Mouse (Mus musculus) 416B (cell line): ENCODE data around the gene Stox2.
"Not testable (repeated sequence)": the region's sequence is repeated elsewhere in the genome, so short reads cannot be mapped to it uniquely, and the experiment has no call there.

Experiments used
- DNase-seq: peaks from one replicate; pipeline ENCODE4 v3.0.0; 2011; ENCODE audit warnings: low read depth

Stox2 gene

DNA sequence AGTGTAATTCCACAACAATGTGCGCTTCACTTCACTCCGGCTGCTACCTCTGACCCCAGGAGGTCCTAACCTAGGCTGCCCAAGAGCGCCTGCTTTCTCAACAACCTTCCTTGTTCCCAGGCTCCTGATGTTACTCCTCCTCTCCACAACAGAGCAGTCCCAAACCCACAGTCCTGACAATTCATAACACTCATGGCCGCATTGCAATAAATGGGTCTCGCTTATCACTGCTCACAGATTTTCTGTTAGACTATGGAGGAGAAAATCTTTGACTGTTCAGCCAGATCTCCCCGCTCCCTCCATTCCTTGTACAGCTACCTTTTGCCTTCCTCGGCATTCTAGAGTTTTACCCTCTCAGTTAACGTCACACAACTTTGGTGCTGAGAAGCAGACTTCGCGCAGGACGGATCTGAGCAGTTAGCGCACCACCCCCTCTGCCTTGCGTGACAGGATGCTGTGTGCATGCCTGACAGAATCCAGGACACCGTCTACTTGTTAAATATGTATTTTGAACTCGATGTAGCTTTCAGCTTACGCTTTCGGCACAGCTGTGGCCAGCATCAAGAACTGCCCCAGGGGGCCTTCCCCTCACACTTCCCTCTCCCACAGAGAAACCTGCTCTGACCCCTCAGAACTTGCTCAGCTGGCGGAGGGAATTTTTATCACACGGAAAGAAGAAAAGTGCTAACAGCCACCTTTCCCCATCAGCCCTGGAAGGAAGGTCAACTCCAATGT is at the start of gene Stox2:
Stox2 (minus strand) TSS at position 51 of the 735 bp plus-strand sequence.
- no peak for DNase-seq

DNA sequence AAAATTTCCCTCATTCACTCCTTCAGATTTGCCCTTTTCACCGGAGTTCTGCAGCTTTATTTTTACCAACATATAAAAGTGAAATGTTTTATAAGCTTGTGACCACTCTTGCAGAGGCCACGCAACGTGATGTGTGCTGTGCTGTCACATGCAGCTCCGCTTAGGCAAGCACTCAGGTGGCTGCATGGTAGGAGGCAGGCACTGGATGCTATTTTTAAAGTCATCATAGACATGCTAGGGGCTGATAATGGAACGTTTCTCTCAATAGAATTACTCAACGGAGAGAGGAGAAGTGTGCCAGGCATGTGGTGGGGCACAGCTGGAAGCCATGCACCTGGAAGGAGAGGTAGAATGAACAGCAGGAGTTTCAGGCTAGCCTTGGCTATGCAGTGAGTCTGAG is 49.3 kb upstream of the Stox2 start:
- DNase-seq, result no peak

DNA sequence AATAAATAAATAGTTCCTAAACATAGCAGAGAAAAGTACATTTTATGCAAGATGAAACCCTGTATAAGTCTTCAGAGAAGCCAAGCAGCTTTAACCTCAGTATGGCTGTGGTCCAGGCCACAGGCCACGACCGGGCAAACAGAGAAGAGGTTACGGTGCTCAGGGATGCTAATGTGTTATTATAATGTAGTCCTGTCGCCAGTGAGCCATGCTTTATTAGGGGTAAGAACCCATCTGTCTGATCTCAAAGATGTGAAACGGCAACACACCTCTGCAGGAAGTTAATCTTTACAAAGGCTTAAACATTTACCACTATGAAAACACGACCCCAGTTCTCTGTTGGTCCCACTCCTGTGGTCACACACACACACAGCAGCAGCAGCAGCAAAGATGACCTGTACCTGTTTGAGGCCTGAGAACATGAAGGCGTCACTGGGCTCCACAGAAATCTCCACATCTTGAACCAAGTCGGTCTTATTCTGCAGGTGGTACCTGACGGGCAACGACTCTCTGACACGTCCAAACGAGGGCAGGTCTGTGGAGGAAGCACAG is 48.5 kb upstream of the Stox2 start:
- no peak for DNase-seq

DNA sequence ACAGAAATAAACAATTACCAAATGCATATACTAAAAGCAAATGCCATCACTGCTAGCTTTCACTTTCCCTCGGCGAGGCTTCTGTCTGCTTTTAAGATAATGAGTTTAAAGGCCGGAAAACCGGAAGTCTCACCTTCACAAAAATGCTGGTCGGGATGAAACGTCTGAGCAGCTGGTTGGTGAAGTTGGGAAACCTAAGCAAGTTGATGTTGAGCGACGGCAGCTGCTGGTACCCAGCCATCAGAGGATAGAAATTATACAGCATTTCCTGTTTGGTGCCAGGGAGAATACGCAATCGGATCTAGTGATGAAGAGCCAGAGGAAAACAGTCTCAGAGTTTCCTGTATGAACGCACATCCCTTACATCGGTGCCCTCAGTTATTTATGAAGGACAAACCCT is 46.9 kb upstream of the Stox2 start:
- DNase-seq, result no peak

DNA sequence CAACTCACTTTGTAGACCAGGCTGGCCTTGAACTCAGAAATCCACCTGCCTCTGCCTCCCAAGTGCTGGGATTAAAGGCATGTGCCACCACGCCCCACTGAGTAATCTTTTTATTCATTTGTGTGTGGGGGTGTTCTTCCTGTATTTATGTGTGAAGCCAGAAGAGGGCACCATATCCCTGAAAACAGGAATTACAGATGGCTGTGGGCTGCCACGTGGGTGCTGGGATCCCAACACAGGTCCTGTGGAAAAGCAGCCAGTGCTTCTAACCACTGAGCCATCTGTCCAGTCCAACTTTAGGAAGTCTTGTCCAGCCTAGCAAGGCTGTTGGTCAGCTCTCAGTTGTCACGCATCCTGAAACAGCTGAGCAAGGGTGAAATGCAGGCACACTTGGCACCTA is 41.1 kb upstream of the Stox2 start:
- no peak for DNase-seq

DNA sequence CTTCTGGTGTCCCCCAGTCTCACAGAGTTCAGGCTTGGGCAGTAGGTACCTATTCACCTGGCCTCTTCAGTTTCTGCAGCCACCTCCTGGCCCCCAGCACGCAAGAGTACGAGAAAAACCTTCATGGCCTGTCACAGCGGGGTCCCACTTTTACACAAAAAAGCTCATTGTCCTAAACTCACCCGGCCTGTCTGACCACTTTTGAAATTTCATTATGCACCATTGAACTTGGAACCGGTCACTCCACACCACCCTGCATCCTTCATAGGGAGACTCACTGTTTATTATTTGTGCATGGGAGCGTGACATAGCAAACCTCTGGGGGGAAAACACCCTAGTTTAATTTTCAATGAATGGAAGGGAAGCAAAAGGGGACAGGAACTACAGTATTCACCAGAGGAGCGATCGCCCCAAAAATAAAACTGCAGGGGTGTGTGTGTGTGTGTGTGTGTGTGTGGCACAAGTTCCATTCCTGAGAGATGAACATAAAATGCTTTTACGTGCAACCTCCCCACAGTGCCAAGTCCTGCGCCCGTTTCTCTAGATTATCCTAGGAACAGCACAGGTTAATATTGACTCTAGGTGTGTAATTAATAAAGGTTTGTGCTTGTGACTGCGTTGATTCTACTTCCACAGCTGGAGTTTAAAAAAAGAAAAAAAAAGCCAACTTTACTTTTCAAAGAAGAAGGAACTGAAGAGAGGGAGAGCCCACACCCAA is 36.4 kb upstream of the Stox2 start:
- DNase-seq, result no peak

DNA sequence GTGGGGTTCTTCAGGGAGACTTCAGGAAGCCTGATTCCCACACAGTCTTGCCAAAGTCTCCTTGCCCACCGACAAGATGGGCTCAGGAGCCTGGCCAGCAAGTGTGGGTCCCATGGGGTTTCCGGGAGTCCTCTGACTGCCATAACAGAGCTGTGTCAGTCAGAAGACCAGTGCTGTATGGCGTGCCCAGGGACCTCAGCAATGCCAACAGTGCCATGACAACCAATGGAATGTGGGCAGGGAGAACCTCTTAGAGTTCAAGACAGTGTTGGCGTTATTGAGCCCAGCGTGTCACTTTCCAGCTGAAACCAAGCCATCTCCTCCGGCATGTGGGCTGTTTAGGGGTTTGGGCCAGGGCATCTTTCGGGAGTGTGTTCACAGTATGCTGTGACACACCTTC is 33.9 kb upstream of the Stox2 start:
- no peak for DNase-seq

DNA sequence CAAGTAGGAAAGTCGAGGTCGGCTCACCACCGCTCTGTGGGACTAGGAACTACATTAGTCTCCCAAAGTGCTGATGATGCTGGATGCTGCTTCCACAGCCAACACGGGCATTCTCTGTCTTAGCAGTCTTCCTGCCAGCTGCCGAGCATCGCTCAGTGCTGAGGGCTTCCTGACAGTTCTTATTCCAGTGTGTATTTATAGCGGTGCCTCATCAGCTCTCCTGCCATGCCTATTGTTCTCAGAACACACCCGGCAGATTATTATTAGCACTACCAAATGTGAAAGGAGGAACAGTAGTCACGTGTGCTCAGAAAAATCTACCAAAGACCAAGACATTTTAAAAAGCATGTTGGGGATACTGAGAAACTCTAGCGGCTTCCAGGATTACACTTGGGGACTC is 15.5 kb upstream of the Stox2 start:
- DNase-seq, result no peak

DNA sequence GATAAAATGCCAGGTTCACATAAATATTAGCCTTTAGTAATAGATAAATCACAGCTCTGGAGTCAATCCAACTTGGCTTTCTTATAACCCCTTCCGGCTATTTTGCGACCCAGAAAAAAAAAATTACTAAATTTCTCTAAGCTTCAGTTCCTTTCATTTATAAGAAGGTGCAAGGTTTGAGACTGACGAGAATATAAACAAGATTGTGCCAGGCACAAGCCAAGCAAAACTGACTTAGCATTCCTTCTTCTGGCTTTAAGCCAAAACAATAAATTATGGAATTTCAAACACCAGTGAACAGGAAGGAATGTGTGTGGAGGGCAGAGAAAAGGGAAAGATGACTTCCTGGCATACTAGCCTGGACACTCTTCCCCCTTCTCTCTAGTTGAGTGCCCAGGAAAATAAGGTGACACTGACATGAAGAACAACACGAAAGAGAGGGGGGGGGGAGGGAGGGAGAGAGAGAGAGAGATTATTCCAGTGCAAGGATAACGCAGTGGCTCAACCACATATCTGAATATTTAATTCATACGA is 13.1 kb upstream of the Stox2 start:
- DNase-seq, result no peak

DNA sequence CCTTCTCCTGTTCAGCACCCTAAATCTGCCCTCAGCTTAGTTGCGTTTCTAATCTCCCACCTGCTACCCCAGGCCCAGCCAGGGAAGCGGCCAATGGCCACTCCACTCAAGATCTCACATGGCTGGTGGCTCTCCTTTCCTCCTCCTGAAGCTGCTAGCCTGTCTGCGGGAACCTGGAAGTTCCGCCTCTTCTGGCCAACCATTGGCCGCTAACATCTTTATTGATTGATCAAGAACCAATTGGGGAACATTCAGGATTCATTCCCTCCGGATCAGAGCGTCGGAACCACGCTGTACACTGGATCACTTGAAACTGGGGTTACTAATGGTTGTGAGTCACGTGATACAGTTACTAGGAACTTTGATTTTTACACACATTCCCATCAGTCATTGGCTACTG is 12.4 kb upstream of the Stox2 start:
- no peak for DNase-seq

DNA sequence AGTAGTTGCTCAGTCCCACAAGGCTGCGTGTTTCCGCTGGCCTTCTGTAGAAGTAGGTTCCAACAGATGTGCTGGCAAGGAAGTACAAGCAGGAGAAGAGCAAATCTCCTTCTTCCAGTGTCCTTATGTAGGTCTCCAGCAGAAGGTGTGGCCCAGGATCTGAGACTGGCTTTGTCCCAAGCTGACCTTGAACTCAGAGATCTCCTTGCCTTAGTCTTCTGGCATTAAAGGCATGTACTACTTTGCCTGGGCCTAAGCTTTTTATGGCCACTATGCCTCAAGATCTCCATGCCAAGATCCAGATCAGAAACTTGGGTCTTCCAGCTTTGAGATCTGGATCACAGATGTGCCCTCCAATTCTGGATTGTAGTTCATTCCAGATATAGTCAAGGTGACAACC is 3.0 kb upstream of the Stox2 start:
- DNase-seq, result not testable (repeated sequence)

DNA sequence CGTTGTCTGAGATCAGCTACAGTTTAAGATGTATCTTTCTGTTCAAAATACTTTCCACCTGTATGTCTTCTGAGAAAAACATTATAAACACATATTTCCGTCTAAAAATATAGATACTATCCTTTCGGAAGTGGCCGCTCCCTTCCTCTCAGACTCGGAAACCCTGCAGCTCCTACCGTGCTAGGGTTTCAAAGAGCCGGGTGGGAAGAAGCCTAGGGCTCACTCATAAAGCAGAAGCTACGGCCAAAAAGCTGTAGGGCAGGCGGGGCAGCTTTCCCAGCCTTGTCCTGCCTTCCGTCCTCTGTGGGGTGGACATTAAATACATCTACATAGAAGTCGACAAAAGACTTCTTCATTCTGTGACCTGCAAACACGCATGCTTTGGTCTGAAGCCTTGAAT is 6.9 kb downstream of the Stox2 start:
- DNase-seq, result no peak

DNA sequence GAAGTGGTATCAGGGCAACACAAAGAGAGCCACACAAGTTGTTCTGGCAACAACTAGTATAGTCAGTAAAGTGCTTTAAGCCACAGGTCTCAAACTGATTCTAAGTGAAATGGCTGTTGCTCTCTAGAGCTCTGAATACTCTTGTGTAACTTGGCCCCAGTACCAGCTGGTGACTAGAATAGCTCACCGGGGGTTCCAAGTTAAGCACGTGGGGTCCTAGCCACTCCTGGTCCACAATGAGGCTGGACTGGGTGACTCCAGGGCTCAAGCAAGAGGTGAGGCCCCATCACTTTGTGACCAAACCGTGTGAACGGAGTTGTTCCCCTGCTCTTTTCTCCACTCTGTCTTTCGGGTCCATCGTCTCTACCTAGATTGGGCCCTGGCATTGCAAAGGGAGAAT is 8.2 kb downstream of the Stox2 start:
- no peak for DNase-seq

DNA sequence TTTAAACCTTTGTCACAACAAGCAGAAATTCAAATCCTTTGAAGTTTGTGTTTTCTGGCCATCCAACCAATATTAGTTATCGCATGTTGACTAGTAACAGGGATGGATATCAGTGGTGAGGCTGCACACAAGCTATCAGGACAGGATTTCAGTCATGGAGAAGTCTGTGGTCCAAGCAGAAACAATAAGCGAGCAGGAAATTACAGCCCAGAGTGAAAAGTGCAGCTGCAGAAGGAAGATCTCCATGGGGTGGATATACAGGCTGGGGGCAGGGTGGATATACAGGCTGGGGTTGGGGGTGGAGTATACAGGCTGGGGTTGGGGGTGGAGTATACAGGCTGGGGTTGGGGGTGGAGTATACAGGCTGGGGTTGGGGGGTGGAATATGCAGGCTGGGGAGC is 10.3 kb downstream of the Stox2 start:
- DNase-seq, result no peak

DNA sequence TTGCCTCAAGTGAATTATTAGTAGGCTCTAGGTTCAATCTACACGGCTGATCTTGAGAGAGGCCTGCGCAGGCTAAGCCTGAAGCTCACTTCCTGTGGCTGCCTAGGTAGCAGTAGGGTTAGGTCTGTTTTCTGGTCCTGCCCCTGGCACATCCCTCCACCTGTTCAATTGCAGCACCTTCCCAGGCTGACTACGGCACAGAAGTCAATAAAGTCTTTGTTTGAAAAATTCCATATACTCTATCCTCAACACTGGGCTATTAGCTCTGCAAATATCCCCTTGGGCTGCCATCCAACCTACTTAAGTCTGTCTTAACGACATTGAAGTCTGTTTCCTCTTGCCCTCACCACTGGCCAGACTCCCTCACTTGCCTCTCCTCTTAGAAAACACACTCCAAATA is 10.8 kb downstream of the Stox2 start:
- DNase-seq, result no peak

DNA sequence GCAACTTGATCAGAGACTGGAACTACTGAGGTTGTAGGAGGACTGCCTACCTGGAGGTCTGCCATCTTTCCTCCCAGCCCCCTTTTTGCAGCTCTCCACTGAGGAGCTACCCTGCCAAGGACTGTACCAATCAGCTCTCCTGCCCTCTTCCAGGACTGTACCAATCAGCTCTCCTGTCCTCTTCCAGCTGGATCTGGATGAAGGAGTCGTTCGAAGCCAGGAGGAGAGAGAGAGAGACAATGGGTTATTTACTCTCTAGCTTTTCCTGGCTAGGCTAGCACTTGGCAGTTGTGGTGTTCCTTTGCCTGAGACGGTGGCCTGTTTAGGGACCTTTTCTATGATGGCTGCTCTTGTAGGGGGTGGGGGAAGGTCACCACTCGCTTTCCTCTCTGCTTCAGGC is 14.9 kb downstream of the Stox2 start:
- no peak for DNase-seq

DNA sequence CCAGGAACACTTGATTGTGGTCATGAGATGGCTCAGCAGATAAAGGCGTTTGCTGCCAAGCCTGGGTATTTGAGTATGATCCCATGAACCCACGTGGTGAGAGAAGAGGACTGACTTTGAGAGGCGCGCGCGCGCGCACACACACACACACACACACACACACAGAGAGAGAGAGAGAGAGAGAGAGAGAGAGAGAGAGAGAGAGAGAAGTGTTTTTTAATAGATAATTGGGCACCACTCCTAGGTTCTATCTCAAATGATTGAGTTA is 32.0 kb downstream of the Stox2 start:
- DNase-seq, result not testable (repeated sequence)

DNA sequence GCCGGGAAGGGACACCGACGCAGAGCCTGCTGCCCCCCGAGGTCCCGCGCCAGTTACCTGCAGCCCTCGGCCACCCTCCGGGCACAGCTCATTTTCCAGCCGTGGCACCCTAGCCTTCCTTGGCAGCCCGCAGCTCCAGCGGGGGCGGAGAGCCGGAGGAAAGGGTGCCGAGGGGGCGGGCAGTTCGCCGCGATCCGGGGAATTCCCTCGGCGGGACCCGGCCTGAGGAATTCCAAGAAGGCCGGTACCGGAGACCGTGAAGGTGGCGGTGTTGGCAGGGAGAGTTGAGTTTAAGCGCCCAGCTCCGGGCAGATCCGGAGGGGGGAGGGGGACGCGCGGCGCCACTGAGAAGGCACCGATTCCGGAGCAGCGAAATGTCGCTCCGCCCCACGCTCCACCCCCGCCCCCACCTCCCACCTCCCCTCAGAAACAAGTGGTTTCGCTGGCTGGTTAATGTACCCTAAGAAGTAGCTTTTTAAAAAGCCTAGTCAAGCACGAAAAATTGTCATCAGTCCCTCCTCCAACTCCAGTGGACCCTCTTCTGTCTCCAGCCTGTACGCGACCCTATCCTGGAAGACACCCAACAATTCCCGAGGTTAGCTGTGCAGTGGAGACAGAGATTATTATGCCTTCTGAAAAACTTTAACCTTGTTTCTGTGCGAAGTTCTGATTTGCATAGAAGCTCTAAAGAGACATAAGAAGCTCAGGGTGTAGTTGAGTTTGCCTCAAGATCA is 32.5 kb downstream of the Stox2 start:
- DNase-seq, result no peak

DNA sequence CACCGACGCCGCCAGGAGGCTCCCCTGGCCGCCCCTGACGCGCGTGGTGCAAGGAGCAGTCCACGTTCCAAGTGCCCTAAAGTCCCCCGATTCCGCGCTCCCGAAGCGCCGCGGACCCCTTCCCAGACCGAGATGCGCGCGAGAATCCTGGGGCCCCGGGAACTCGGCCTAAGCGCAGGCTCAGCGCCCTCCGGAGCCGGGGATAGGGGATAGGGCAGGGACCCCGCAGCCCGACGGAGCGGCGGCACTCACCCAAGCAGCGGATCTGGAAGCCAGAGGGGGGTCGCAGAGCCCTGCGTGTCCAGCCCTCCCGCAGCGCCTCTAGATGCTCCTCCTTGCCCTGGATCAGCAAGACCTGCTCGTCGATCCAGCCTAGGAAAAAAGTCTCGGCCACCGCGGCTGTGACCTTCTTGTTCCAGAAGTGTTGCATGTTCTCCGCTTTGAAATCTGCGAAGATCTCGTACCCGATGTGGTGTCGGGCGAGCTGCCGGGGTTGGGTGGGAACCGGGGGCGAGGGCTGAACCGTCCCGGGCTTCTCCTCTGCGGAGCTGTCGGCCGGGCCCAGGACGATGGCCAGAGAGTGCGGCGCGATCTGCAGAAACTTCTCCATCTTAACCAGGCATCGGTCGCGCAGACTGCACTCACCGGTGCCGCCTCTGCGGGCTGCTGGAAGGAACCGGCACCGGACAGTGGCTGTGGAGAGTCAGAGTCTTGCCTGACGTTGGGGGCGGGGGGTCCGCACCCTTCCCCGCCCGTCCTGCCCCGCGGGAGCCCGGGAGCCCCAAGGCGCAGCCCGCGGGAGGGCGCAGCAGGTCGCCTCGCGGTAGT is 33.3 kb downstream of the Stox2 start:
- no peak for DNase-seq

DNA sequence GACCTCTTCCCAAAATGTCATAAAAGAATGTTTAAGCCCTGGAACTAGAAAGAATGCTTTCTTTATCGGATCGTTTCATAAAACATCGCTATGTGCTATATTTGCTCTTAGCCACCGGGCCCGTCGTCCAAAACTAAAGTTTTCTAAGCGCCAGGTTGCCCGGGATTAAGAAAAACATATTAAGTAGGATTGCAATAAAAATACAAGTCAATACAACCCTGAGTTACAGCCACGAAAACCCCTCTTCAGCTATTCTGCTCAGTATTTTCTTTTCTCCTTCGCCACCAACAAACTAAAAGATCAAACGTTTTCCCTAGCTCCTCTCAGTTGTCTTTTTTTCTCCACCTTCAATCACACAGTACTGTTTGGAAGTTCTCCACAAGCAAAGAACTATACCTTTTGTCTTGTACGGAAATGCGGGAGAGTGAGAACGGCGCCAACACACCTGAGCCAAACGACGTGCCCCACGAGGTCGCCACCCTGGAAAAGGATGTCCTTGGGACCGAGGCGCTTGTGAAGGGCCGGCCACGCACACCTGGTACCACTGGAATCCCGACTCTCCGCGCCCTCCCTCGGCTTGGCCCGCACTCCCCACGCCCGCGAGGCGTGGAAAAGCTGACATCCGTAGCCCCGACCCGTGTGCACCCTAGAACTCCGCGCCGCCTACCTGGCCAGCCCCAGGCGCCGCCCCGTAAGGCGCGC is 34.0 kb downstream of the Stox2 start:
- DNase-seq, result no peak

DNA sequence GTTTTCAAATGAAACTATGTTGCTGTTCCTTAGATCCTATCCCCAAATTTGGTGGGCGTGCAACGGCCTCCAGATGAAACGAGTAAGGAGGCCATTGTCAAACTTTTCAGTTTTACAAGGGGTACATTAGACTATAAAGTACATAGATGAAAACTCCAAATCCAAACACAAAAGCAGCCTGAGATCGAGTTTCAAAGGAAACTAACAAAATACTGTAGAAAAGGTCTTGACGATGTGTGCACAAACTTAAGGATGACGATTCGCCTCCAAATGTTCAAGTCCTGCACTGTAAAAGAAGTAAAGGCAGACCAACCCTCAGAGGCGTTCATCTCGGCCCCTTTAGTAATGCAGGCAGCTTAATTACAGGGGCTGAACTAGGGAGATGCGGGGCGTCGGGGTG is 34.8 kb downstream of the Stox2 start:
- no peak for DNase-seq
